Mouse (Mus musculus): ENCODE results near the gene Lmtk3.

Lmtk3 gene

DNA sequence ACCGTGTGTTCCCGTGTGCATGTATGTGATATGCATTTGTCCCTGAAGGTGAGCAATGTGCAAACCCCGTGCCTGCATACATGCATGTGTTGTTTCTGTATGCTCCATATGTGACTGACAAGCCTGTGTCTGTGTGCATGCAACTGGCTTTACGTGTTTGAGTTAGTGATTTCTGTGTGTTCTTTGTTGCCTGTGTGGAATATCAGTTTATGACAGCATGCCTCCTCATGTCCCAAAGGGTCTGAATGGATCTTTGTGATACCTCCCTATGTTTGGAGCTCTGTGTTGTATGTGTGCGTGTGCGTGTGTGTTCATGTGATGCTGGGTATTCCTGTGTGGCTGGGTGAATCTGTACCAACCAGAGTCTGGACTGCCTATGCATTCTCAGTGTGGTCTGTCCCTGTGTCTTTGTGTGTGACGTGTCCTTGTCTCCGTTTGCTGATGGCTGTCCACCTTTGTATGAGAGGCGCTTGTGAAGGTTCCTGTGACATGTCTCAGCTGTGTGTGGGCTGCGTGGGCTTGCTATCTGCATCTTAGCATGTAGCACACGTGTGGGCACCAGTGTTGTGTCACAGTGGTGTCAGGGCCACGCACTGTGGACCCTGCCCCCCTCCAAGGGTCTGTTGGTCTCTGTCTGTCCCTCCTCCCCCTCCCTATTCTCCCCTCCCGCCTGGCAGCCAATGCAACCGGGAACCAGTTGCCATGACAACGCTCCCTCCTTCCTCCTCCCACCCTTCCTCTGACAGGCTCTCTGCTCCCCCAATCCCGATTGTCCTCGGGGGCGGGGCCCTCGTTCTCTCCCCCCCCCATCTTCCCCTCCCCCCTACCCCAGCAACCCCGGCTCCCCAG lies 1.2 kb downstream of the Lmtk3 start, which contains the start of gene Sult2b1:
Gene Sult2b1 (minus strand): TSS at position 146 of the 849 bp plus-strand sequence.
- peak; percentile 81 to 86 for DNase-seq

DNA sequence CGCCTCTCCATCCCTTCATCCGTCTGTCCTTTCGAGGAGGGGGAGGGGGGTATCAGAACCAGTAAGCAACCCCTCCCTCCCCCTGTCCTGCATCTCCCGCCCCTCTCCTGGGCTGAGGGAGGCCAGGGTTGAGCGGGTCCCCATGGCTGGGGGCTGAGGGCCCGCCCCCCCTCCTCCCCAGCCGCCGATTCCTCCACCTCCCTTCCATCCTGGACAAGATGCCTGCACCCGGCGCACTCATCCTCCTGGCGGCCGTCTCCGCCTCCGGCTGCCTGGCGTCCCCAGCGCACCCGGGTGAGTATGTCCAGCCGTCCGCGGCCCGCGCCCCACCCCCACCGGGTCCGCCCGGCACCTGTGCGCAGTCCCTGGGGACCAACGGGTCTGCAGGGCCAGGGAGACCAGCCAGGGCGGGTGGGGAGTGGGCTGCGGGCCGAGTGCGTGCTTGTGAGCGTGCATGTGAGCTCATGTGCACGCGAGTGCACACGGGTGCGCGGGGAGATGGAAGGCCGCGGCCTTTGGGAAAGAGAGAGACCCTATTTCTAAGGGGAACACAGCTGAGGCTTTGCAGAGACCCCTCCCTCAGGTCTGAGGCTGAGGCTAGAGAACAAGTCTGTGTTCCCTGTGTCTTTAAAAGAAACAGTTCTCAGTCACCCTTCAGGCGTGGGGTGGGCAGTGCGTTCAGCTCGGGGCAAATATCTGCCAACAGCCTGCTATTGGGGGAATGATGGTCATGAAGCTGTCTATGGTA lies 2.0 kb downstream of the Lmtk3 start:
- DNase-seq = peak; percentile 52 to 72

DNA sequence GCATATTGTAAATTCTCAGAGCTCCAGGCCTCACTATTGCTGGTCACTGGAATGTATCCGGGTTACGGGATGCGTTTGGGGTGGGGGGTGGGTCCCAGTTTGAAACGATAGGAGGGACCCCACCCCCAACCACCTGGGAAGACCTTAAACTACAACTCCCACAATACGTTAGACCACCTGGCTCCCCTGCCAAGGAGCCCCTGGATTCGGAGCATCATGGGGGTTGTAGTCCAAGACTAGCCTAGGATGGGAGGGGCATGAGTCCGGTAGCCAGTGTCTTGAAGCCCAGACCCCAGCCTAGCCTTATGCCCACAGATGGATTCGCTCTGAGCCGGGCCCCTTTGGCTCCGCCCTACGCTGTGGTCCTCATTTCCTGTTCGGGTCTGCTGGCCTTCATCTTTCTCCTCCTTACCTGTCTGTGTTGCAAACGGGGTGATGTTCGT lies 2.6 kb downstream of the Lmtk3 start:
- peak; percentile 59 to 71 for DNase-seq

DNA sequence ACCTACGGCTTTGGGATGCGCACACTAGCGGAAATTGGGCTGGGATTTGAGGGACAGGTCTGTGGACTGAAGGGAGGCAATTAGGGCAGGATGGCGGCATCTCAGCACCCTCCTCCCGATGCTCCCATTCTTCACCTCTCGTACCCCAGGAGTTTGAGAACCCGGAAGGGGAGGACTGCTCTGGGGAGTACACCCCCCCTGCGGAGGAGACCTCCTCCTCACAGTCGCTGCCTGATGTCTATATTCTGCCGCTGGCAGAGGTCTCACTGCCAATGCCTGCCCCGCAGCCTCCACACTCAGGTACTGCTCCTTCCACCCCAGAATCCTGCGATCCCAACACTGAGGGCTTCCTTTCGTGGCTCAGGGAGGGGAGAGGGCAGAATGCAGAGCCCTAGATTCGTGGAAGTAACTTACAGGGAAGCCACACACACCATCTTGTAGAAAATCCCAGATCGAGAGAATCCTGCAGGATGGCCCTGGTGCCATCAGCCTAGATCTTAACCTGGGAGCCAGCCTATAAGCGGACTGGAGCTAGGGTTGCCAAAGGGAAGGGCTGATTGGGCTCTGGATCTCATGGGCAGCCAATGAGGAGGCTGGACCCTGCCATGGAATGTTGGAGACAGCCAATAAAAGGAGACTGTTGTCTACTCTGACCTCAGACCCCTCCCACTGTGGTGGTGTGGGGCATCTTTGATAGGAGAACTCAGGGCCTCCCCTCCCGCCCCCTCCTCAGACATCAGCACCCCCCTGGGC lies 3.3 kb downstream of the Lmtk3 start:
- peak; percentile 39 to 67 for DNase-seq

DNA sequence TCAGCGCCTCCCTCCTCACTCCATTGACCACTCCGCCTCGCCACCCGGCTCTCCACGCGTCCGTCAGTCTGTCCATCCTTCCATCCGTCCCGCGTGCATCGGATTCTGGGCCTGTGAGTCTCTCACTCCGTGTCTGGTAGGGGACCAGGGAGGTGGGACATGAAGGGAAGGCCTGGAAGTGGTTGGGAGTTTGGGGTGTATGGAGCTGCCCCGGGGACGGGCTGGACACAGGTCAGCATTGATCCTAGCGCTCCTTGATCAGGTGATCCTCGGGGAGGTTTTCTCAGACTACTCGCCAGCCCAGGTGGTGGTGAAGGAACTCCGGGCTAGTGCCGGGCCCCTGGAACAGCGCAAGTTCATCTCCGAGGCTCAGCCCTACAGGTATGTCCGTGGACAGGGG lies 4.1 kb downstream of the Lmtk3 start:
- DNase-seq = no peak

DNA sequence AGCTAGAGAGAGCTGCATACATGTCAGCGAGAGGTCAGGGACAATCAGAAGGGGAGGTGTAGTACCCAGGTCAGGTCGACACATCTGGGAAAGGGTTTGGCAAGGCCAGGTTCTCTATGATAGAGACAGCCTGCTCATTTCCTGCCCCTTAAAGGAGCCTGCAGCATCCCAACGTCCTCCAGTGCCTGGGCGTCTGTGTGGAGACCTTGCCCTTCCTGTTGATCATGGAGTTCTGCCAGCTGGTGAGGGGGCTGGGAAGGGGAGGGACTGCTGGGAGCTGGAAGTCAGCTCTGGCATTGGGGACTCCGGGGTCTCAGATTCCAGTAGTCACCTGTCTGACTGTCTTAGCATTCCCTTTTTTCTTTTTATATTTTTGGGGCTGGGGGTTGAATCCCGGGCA lies 7.2 kb downstream of the Lmtk3 start:
- peak; percentile 61 to 64 for DNase-seq

DNA sequence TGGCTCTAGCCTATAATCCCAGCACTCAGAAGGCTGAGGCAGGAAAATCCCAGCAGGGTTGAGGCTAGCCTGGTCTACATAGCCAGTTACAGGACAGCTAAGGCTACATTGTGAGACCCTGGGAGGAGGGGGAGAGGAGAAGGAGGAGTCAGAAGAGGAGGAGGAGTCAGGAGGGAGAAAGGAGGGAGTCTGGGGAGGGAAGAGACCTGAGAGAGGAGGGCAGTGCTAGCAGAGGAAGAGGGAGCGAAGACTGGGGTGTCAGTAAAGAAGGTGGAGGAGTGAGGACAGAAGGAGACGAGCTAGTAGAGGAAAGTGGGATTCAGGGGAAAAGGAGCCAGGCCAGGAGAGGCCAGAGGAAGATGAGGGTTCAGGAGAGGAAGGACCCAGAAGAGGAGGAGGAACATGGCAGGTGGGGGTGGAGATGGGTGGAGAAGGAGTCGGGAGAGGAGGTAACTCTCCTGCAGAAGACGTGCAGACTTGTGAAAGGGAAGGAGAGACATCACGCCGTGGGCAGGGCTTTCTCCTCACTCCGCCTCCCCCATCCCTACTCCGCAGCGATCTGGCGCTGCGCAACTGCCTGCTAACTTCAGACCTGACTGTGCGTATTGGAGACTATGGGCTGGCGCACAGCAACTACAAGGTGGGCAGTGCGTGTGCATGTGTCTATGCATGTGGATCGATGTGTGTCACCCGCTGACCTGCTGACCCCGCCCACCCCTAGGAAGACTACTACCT lies 8.4 kb downstream of the Lmtk3 start:
- DNase-seq = peak in 1 of 2 experiments; percentile 5

DNA sequence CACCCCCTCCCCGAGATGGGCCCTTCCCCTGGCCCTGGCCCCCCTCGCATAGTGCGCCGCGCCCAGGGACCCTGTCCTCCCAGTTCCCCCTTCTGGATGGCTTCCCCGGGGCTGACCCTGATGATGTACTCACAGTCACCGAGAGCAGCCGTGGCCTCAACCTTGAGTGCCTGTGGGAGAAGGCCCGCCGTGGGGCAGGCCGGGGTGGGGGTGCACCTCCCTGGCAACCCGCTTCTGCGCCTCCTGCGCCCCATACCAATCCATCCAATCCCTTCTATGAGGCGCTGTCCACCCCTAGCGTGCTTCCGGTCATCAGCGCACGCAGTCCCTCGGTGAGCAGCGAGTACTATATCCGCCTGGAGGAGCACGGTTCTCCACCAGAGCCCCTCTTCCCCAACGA lies 9.7 kb downstream of the Lmtk3 start:
- no peak for DNase-seq

DNA sequence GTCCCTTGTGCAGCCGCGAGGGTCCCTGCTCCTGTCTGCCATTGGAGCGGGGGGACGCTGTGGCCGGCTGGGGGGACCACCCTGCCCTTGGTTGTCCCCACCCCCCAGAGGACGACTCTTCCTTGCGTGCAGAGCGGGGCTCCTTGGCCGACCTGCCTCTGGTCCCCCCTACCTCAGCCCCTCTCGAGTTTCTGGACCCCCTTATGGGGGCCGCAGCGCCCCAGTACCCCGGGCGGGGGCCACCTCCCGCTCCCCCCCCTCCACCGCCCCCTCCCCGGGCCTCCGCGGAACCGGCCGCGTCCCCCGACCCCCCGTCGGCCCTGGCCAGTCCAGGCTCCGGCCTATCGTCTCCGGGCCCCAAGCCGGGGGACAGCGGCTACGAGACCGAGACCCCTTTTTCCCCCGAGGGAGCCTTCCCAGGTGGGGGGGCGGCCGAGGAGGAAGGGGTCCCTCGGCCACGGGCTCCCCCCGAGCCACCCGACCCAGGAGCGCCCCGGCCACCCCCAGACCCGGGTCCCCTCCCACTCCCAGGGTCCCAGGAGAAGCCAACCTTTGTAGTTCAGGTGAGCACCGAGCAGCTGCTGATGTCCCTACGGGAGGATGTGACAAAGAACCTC lies 10.5 kb downstream of the Lmtk3 start:
- no peak for DNase-seq

DNA sequence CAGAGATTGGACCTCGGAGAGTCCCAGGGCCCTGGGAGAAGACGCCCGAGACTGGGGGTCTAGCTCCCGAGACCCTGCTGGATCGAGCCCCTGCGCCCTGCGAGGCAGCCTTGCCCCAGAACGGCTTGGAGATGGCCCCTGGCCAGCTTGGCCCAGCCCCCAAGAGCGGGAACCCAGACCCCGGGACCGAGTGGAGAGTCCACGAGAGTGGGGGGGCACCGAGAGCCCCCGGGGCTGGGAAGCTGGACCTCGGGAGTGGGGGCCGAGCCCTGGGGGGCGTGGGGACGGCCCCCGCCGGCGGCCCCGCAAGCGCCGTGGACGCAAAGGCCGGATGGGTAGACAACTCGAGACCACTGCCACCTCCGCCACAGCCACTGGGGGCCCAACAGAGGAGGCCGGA lies 11.4 kb downstream of the Lmtk3 start:
- DNase-seq = no peak

DNA sequence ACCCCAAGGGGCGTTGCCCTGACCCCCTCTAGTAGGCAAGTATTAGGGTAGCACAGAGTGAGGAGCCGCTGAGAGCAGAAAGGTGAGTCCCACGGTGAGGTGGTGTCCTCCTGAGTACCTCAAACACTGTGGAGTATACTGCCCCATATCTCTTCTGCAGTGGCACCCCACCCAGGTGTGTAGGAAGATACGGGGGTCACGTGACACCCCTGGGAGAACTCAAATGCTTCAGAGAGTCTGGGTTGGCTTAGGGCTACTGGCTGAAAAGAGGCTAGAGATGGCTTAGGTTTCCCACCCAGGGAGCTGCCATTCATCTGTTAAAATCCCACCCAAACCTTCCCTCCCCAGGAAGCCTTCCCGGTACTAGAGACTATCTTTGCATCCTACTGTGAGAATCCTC lies 13.4 kb downstream of the Lmtk3 start:
- DNase-seq = no peak

DNA sequence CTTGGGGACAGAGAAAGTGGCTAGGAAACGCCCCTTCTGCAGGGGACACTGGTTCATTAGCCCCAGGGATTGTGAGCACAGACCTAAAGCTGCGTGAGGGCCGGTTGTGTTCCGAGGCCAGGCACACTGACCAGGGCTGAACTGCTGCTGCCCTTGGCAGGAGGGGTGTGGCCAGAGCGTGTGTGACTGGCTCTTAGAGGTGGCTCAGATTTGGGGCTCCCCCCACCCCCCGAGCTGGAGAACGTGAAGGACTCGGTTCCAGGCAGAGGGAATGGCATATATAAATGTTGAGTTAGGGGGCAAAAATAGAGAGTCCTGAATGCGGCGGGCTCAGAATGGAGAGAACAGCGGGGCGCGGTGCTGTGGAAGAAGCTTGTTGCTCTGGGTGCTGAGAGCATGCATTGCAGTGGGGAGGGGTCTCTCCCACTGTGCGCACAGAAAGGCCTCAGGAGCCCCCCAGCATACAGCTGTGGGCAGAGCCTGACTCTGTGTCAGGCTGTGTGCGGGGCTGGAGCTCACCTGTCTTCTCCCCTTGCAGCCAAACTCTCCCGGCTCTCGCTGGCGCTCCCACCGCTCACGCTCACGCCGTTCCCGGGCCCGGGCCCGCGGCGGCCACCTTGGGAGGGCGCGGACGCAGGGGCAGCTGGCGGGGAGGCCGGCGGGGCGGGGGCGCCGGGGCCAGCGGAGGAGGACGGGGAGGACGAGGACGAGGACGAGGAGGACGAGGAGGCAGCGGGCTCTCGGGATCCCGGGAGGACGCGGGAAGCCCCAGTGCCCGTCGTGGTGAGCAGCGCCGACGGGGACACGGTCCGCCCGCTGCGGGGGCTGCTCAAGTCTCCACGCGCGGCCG lies 14.3 kb downstream of the Lmtk3 start:
- DNase-seq = peak; percentile 15 to 31

DNA sequence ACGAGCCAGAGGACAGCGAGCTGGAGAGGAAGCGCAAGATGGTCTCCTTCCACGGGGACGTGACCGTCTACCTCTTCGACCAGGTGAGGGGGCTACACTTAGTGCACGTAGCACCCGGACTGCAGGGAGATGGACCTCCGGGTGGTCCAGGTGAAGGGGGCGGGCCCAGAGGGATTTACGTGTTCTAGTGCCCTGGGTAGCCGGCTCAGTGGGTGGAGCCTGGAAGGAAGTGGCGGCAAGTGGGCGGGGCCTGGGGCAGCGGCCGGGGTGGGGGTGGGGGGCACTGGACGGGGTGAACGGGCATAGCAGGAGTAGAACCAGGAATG lies 14.9 kb downstream of the Lmtk3 start:
- DNase-seq = peak; percentile 66 to 77

DNA sequence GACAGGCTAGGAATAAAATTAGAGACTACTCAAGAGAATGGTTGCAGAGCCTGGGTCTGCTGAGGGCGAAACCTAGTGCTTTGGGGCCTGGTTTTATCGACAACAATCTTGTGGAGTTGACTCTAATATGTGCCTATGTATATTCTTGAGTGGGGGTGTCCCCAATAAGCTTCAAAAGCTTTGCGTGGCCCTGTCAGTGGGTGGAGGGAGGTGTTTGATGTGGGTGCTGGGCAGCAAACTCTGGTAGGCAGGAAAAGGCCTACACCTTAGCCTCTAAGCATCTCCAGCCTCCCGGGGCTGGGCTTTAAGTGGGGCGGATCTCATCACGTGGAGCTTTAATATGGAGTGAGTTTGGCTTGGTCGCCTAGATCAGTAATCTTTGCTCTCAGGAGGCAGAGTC lies 15.4 kb downstream of the Lmtk3 start:
- no peak for DNase-seq

DNA sequence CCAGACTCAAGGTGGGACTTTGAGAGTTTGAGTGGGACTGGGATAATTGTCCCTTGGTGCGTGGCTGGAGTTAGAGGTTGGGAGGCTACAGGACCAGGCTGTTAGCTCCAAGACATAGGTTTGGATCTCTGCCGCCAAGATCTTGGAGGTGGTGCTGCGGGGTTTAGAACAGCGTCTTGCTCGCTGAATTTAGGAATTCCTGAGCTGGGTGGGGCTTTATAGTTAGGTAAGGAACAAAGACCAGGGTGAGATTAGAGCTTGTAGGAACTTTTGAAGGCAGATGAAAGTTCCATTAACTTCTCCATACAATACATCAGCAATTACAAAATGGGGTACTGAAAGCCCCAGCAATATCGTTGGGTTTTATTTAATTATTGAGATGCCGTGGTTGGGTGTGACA lies 16.5 kb downstream of the Lmtk3 start:
- DNase-seq = no peak

DNA sequence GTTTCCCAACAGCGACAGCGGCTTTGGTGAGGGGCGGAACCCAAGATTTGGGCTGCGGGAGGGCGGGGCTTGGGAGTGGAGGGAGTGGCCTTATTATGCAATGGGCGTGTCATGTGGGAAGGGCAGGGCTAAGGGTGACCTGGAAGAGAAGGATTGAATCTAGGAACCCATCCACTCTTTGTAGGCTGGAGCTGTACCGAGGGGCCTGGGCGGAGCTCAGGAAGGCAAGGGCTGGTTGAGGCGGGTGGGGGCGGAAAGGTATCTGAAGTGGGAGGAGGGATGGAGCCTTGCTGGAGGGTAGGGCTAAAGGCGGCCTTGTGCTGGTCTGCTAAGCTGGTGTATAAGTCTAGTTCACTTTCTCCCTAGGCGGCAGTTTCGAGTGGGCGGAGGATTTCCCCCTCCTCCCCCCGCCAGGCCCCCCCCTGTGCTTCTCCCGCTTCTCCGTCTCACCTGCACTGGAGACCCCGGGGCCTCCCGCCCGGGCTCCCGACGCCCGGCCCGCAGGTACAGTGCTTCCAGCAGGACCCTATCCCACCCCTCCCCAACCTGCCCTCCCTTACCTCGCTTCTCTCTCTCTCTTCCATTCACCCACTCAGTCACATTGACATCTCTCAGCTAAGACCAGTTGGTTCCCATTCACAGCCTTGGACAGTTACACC lies 17.1 kb downstream of the Lmtk3 start:
- peak; percentile 73 to 79 for DNase-seq

DNA sequence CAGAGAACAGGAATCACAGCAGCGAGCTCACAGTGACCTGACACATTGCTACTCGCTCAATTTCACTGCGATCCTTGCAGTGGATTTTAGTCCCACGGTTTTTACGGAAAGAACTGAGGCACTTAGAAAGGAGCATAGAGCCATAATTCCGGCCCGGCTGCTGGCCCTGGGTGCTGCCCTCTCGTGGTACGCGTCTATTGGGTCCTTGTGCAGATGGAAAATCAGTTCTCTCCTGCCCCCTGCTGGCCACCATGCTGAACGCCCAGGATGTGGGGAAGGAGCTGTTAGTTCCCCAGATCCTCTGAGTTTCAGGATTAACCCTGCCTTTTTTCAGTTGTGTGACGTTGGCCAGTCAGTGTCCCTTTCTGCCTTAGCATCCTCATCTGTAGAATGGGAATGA lies 17.8 kb downstream of the Lmtk3 start:
- DNase-seq = peak; percentile 97 to 98

DNA sequence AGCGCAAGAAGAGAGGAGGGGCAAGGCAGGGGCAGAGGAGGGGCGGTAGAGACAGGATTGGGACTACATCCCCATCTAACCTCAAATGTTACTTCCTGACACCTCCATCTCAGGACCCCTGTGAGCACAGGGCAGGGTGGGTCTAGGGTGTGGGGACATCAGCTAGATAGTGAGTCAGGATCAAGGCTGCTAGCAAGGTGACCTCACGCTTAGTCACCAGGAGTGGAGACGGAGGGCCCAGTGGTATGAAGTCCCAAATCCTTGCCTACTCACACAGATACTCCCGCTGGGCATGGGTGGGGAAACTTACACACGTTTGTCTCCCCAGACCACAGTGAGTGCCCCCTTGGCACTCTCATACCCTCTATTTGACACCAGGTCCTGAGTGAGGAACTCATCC lies 19.0 kb downstream of the Lmtk3 start:
- DNase-seq = no peak

DNA sequence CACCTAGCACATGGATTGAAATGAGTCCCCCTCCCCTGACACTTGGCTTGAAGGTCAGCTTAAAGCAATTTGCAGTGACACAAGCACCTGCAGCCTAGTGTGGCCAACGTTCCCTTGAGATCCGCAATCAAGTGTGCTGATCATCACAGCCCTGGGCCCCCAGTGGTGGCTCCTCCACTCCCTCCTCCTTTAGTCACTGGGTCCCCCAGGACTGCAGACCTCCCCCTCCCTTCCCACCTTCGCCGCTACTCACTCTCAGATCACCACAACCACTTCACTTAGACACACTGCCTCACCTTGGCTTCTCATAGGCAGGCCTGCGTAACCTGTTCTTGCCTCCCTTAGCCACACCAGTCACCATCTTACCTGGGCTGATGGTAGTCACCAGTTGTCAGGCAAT lies 22.4 kb downstream of the Lmtk3 start:
- no peak for DNase-seq

DNA sequence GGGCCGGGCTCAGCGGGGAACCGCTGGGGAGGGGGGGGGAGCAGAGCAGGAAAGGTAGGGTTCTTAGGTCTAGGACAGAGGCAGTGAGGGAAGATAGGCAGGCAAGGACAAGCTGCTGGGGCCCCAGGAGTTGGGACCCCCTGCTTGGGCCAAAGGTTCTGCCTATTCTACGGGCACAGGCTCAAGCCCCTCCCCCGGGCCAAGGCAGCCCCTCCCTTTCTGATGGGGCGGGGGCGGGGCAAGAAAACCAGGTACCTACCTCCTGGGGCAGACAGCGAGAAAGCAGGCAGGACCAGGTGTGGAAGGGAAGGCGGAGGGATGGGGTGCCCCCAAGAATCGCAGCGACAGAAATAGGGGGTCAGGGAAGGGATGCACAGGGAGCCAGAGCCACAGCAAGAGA lies 24.9 kb downstream of the Lmtk3 start:
- no peak for DNase-seq
